Mouse (Mus musculus) hindbrain, embryonic 14.5 days (tissue): ENCODE measurements around the gene Fam170b. TPM values are rescaled to one million over a fixed set of nuclear protein-coding genes. Genes with fewer than 3 reads are reported as not detected.

ENCODE experiments used
- ATAC-seq: fragments of 200-750 bp; cut with Nextera tagmentation; 2 replicates; pipeline ENCODE4 v1.8.0; 2017; ENCODE audit warnings: moderate number of reproducible peaks, mild to moderate bottlenecking, moderate TSS enrichment, moderate library complexity; ENCODE audit not compliant: low FRiP score
- DNase-seq: peaks from one replicate; pipeline ENCODE4 v3.0.0-alpha.2; 2015; ENCODE audit warnings: low spot score
- H3K27ac ChIP-seq: fragments of 300-500 bp; sonication (generic); 2 replicates; pipeline ENCODE4 v1.5.1; 2014; ENCODE audit warnings: mild to moderate bottlenecking, moderate library complexity
- H3K27me3 ChIP-seq: fragments of 300-500 bp; sonication (generic); 2 replicates; pipeline ENCODE4 v1.6.1; 2014; ENCODE audit warnings: mild to moderate bottlenecking, low read length, mixed read lengths; ENCODE audit not compliant: control insufficient read depth, insufficient read depth
- H3K36me3 ChIP-seq: fragments of 300-500 bp; sonication (generic); replicated peaks from 2 replicates; pipeline ENCODE4 v1.6.1; 2014; ENCODE audit not compliant: control insufficient read depth, insufficient read depth
- H3K4me1 ChIP-seq: fragments of 300-500 bp; sonication (generic); replicated peaks from 2 replicates; pipeline ENCODE4 v1.6.1; 2014; ENCODE audit warnings: antibody characterized with exemption, low read length, mixed read lengths; ENCODE audit not compliant: control insufficient read depth, insufficient read depth
- H3K4me2 ChIP-seq: fragments of 300-500 bp; sonication (generic); replicated peaks from 2 replicates; pipeline ENCODE4 v1.6.1; 2014; ENCODE audit warnings: mild to moderate bottlenecking, moderate library complexity
- H3K4me3 ChIP-seq: fragments of 300-500 bp; sonication (generic); replicated peaks from 2 replicates; pipeline ENCODE4 v1.5.1; 2014; ENCODE audit warnings: mild to moderate bottlenecking, low read length
- H3K9ac ChIP-seq: fragments of 300-500 bp; sonication (generic); 2 replicates; pipeline ENCODE4 v1.6.1; 2014
- H3K9me3 ChIP-seq: fragments of 300-500 bp; sonication (generic); 2 replicates; pipeline ENCODE4 v1.6.1; 2016; ENCODE audit warnings: low read length; ENCODE audit not compliant: control insufficient read depth
- WGBS: fragments of 180-500 bp; shearing (Covaris S2); extraction: QIAGEN DNeasy Blood & Tissue Kit; methylation state at CpG from one replicate; pipeline ENCODE4 v1.1.7; 2014; 5-methylcytosine and 5-hydroxymethylcytosine counted together
- polyA plus RNA-seq: library from polyadenylated mRNA; unstranded; fragments of >200 nt; fragmentation: Nextera tagmentation; extraction: Ambion mirVana; gene quantifications from 2 replicates; pipeline ENCODE4 v1.2.1, GENCODE M21; 2014

Gene Fam170b
- not detected in 2 replicates for polyA plus RNA-seq

DNA sequence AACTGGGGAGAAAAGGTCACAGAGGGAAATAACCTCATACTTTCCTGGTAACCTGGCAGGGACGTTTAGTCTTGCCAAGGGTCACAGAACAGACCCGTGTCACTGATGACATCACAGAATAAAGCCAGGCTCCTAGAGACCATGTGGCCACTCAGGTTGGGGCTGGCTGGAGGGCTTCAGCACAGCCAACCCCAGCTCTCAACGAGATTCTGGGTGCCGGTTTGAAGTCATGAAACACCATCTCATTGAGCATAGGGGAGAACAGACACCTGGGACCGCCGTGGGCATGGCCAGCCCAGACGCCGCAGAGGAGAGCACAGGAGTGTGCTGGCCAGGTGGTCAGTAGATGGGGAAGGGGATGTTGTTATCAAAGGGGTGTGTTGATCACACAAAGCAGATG is at the start of gene Fam170b:
TSS of gene Fam170b (plus strand) at position 116 of the 400 bp plus-strand sequence.
- 83% methylated on average over 8 of the region's 8 CpGs for WGBS
- H3K4me1 ChIP-seq, result no peaks in the 10 kb centered on the region

DNA sequence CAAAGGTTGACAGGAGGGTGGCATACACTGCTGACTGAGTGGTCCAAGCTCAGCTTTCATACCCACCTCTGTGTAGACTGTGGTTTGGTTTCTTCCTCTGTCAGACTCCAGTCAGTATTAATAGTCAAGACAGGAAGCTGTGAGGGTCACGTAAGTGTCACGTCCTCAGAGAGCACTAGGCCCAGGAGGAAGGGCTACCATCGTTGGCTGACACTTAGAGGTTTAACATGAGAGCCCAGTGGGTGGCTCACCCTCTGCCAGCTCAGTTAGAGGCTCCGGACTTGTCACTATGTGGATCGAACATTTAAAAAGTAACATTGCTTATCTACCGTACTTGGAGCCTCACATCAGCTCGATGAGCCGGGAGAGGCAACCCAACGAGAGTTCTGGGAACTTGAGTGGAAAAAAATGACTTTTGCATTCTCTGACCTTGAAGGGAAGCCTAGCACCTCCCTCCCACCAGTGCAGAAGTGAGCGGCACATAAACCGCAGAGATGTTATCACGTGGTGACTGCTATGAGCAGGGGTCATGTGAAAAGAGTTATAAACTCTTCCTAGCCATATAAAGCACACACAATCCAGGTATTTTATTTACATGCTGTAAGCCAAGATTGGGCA is 49.5 kb upstream of the Fam170b start:
- Histone ChIP-seq H3K9me3 (no peaks in the 10 kb centered on the region), H3K4me1 (no peaks in the 10 kb centered on the region), H3K9ac (no peak overlapping the region), H3K4me2 (no peak overlapping the region), H3K27me3 (no peaks in the 10 kb centered on the region), H3K27ac (no peak overlapping the region), H3K36me3 (no peaks in the 10 kb centered on the region), H3K4me3 (no peak overlapping the region)
- 86% methylated on average over 12 of the region's 12 CpGs for WGBS
- ATAC-seq (no peak), DNase-seq (no peak)

More for the DNA sequence above, at the start of gene Fam170b:
- Histone ChIP-seq H3K27me3 (no peaks in the 10 kb centered on the region), H3K36me3 (no peaks in the 10 kb centered on the region), H3K4me2 (no peak within 1 kb of the TSS), H3K4me3 (no peak within 1 kb of the TSS), H3K9ac (no peak within 1 kb of the TSS), H3K27ac (no peak within 1 kb of the TSS), H3K9me3 (peaks cover 10% of the 10 kb centered on the region; the same call in 1 of the 2 replicates)
- no peak for ATAC-seq
- DNase-seq, result no peak

DNA sequence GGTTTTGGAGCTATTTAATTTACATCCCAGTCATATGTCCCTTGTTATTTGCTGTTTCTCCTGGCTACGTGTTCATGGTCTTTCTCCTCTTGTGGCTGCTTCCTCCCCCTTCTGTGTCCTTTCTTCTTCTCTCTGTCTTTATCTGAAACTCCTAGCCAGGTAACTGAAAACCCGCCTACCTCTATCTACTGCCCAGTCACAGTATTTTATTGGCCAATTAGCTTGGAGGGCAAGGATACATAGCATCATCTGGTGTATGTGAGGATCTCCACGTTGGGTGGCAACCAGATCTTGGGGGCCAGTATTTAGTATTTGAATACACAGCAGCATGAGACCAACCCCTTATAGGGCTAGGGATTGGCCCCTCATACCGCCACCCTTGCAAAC is 49.0 kb upstream of the Fam170b start:
- Histone ChIP-seq H3K36me3 (no peaks in the 10 kb centered on the region), H3K27me3 (no peaks in the 10 kb centered on the region), H3K9ac (no peak overlapping the region), H3K4me2 (no peak overlapping the region), H3K9me3 (no peaks in the 10 kb centered on the region), H3K4me3 (no peak overlapping the region), H3K4me1 (no peaks in the 10 kb centered on the region), H3K27ac (no peak overlapping the region)
- ATAC-seq (no peak), DNase-seq (no peak)
- 82% methylated on average over 4 of the region's 4 CpGs for WGBS

DNA sequence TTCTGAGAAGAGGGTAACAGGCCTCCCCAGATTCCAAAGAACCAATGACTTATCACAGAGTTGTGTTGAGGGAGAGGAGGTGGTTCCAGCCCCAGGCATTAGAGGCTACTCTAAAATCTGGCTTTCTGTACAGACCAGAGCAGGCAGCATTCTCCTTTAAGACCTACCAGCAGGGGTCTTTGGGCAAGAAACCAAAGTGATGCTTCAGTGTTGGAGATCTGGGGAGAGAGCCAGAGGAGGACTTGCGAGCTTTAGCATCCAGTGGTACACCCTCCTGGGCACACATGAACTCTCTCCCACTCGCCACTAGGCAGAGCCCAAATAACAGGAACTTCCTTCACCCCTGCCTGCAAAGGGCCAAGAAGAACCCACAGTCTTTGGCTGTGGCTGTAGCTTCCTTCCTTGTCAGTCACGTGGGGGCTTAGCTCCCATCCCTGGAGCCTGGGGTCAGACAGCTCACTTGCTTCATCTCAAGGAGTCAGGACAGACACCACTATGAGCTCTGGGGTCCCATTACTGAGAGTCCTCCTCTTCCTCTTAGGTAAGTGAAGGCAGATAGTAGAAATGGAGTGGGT is 48.1 kb upstream of the Fam170b start, which contains the start of gene Tmem273:
TSS of gene Tmem273 (plus strand) at position 408 of the 575 bp plus-strand sequence.
- no peaks in the 10 kb centered on the region for H3K36me3 ChIP-seq
- DNase-seq, result no peak
- H3K9ac ChIP-seq, result no peak within 1 kb of the TSS

DNA sequence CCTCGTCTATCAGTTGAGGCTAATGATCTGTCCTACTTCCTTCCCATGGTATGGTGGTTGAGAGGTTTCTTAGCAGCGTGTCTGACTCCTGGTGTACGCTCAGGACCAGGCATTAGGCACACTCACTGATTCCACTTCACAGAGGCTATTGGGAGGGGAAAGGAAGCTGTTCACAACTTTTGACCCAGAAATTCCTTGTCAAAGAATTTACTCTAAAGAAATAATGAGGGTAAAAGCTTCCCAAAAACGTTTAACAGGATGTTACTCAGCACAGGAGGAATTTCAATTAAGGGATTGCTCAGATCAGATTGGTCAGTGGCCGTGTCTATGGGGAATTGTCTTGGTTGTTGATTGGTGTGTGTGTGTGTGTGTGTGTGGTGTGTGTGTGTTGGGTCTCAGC is 46.1 kb upstream of the Fam170b start:
- WGBS, result 67% methylated on average over 5 of the region's 5 CpGs
- no peaks in the 10 kb centered on the region for H3K4me1 ChIP-seq
- DNase-seq (no peak), ATAC-seq (no peak)
- H3K9ac ChIP-seq, result no peak overlapping the region
- H3K4me3 ChIP-seq, result no peak overlapping the region
- H3K27ac ChIP-seq, result no peak overlapping the region
- H3K36me3 ChIP-seq, result no peaks in the 10 kb centered on the region
- no peaks in the 10 kb centered on the region for H3K27me3 ChIP-seq
- H3K4me2 ChIP-seq, result no peak overlapping the region
- no peaks in the 10 kb centered on the region for H3K9me3 ChIP-seq

More for the DNA sequence above, 48.1 kb upstream of the Fam170b start, which contains the start of gene Tmem273:
- H3K4me2 ChIP-seq, result no peak within 1 kb of the TSS
- H3K9me3 ChIP-seq, result no peaks in the 10 kb centered on the region
- H3K27me3 ChIP-seq, result no peaks in the 10 kb centered on the region
- no peak within 1 kb of the TSS for H3K27ac ChIP-seq
- no peak within 1 kb of the TSS for H3K4me3 ChIP-seq
- ATAC-seq, result no peak
- no peaks in the 10 kb centered on the region for H3K4me1 ChIP-seq
- 73% methylated on average over 3 of the region's 3 CpGs for WGBS

DNA sequence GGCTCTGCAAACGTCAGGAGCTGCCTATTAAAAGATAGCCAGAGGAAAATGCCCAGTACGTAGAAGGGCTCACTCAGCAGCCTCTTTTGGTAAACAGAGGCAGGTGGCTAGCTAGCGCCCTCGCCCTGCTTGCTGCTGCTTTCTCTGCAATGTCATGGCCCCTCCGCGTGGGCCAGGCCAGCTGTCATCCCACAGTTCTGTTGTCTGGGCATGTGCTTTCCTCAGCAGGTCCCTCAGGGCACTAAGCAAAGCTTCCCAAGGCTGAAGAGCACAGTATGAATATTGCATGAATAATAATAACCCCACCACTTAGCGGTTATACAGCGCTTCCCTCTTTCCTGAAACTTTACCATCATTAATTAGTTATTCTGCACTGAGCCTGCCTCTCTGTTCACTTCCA is 37.4 kb upstream of the Fam170b start:
- Histone ChIP-seq H3K36me3 (no peaks in the 10 kb centered on the region), H3K4me2 (no peak overlapping the region), H3K27me3 (no peaks in the 10 kb centered on the region), H3K9me3 (no peaks in the 10 kb centered on the region), H3K4me1 (no peaks in the 10 kb centered on the region), H3K27ac (no peak overlapping the region), H3K4me3 (no peak overlapping the region), H3K9ac (no peak overlapping the region)
- DNase-seq (no peak), ATAC-seq (peak; percentile 40; the same call in 1 of the 2 replicates)
- 44% methylated on average over 8 of the region's 8 CpGs for WGBS

DNA sequence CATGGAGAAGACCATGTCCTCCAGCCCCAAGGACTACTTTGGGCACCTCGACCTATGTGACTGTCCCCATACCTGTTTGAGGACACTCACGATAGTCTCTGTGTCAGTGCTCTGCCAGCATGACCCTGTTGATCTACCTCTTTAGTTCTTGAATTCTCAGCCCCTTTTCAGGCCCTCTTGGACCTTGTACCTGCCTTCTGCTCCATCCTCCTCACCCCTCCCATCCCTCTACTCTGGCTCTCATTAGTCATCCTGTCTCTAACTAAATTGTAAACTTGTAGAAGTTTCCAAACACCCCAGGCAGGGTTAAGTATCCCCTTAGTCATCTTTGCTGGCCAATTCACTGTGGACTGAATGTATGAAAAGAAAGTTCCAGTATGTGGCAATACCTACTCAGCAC is 36.0 kb upstream of the Fam170b start:
- Histone ChIP-seq H3K9ac (no peak overlapping the region), H3K27ac (no peak overlapping the region), H3K36me3 (no peaks in the 10 kb centered on the region), H3K9me3 (no peaks in the 10 kb centered on the region), H3K4me2 (no peak overlapping the region), H3K4me3 (no peak overlapping the region), H3K27me3 (no peaks in the 10 kb centered on the region), H3K4me1 (no peaks in the 10 kb centered on the region)
- 84% methylated on average over 2 of the region's 2 CpGs for WGBS
- DNase-seq (no peak), ATAC-seq (no peak)

DNA sequence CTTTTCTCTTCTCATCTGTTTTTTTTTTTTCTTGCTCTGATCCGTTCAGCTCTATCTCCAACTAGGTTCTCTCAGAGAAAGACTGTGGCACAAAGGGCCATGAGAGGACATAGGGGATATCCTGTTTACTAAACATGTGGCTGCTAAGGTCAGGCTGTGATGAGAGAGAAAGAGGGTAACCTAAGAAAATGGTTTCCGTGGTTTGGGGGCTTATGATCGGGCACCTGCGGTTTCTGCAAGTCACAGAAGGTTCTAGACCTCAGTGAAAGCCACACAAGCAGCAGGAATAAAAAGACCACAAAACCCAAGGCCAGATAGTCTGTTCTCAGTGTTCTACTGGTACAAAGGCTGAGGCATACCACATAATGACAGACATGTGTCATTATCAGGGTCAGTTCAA is 35.4 kb upstream of the Fam170b start:
- no peaks in the 10 kb centered on the region for H3K4me1 ChIP-seq
- no peaks in the 10 kb centered on the region for H3K36me3 ChIP-seq
- 95% methylated on average over 4 of the region's 4 CpGs for WGBS
- no peaks in the 10 kb centered on the region for H3K9me3 ChIP-seq
- no peak overlapping the region for H3K9ac ChIP-seq
- H3K27me3 ChIP-seq, result no peaks in the 10 kb centered on the region
- no peak overlapping the region for H3K4me3 ChIP-seq
- ATAC-seq, result no peak
- H3K27ac ChIP-seq, result no peak overlapping the region
- H3K4me2 ChIP-seq, result no peak overlapping the region
- no peak for DNase-seq

DNA sequence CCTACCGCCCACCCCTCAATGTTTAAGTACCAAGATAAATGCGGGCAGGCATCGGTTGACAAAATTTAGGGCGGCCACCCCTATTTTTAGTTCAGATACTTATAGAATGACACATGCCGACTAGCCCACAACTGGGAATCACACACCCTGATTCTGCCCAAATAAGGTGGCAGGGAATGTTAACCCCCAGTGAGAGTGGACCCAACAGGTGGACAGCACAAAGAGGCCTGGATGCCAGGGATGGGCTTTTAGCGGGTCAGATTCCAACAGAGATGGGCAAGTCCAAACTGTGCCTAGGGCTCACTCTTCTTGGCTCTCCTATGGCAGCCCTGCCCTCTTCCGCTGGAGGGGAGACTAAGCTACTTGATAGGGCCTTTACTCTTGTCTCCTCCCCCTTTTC is 33.7 kb upstream of the Fam170b start:
- WGBS, result 96% methylated on average over 7 of the region's 7 CpGs
- no peak overlapping the region for H3K4me2 ChIP-seq
- no peak for DNase-seq
- no peaks in the 10 kb centered on the region for H3K36me3 ChIP-seq
- no peaks in the 10 kb centered on the region for H3K27me3 ChIP-seq
- no peaks in the 10 kb centered on the region for H3K9me3 ChIP-seq
- no peak overlapping the region for H3K4me3 ChIP-seq
- no peak overlapping the region for H3K27ac ChIP-seq
- H3K4me1 ChIP-seq, result no peaks in the 10 kb centered on the region
- ATAC-seq, result no peak
- no peak overlapping the region for H3K9ac ChIP-seq
